Mouse (Mus musculus): ENCODE measurements around the gene Retreg1.

GRCm38 (mm10) chr15:25801726-25802125 is 41.3 kb upstream of the Retreg1 start:
- TF ChIP-seq ZNF384 (IDR thresholded peaks at IDR 0.05; ENCODE audit: low read depth, low read length) (no peak), HCFC1 (IDR thresholded peaks at IDR 0.05; ENCODE audit: borderline replicate concordance, insufficient read depth, low read length) (no peak), CHD2 (IDR thresholded peaks at IDR 0.05; ENCODE audit: low read depth, low read length) (no peak)
